ENCODE assay signal across 10 mouse cellular contexts in the genomic region with DNA sequence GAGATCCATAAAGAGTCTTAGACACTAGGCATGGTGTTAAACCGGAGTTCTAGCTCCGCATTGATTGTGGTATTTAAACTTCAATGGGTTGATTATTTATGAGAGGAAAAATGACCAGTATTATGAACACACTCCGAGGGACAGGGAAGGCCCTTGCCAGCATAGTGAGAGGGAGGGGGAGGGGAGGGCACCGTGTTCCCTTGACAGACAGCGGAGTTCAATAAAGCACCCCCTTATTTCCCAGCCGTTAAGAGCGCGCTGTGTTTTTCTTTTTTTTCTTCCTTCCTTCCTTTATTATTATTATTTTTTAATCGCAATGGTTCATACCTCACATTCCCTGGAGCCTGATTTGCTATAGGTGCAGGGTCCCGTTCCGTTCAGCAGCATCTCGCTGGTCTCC. TPM values are rescaled to one million over a fixed set of nuclear protein-coding genes. Genes with fewer than 3 reads are reported as not detected.
A peak's percentile ranks its signal among the peaks of the same experiment; 100 is the strongest.
DNase-seq lines count a peak whose midpoint lies in the region; ATAC-seq lines count a peak whose summit lies in the region.
"Had no signal": no experiment of that assay in that cellular context is flagged by ENCODE, and none has a peak within 500 bp of the region (broad histone marks: within the 10 kb centered on the region; RNA-seq: fewer than 3 reads in every experiment).

No protein-coding gene starts in this region.

- peak overlapping the region; percentile 68 for H3K4me2 ChIP-seq in kidney, embryonic 15.5 days
- peak overlapping the region; percentile 82 for H3K4me2 ChIP-seq in hindbrain, embryonic 13.5 days
- H3K4me2 ChIP-seq in midbrain, embryonic 16.5 days (ENCODE audit: low read length): peak overlapping the region; percentile 61

- 2% methylated on average over 12 of the region's 12 CpGs for WGBS in kidney, embryonic 15.5 days
- WGBS in embryonic facial prominence, embryonic 10.5 days: 2% methylated on average over 12 of the region's 12 CpGs
- WGBS in hindbrain, embryonic 13.5 days: under 1% methylated on average over 12 of the region's 12 CpGs
- WGBS in midbrain, embryonic 16.5 days: under 1% methylated on average over 12 of the region's 12 CpGs

- H3K36me3 ChIP-seq in kidney, embryonic 15.5 days: no peaks in the 10 kb centered on the region
- no peaks in the 10 kb centered on the region for H3K36me3 ChIP-seq in embryonic facial prominence, embryonic 10.5 days (replicated peaks)
- no peaks in the 10 kb centered on the region for H3K36me3 ChIP-seq in hindbrain, embryonic 13.5 days
- no peaks in the 10 kb centered on the region for H3K36me3 ChIP-seq in midbrain, embryonic 16.5 days (ENCODE audit: control insufficient read depth, insufficient read depth, low read length)

- H3K4me1 ChIP-seq in kidney, embryonic 15.5 days: peaks cover 33% of the 10 kb centered on the region
- H3K4me1 ChIP-seq in embryonic facial prominence, embryonic 10.5 days: peaks cover 29% of the 10 kb centered on the region
- H3K4me1 ChIP-seq in hindbrain, embryonic 13.5 days (replicated peaks): peaks cover 34% of the 10 kb centered on the region
- H3K4me1 ChIP-seq in midbrain, embryonic 16.5 days (ENCODE audit: control insufficient read depth, insufficient read depth, low read length): peaks cover 6% of the 10 kb centered on the region

- peaks cover 55% of the 10 kb centered on the region for H3K27me3 ChIP-seq in kidney, embryonic 15.5 days
- H3K27me3 ChIP-seq in embryonic facial prominence, embryonic 10.5 days (replicated peaks; ENCODE audit: low read depth, poor library complexity, severe bottlenecking): peaks cover 58% of the 10 kb centered on the region
- H3K27me3 ChIP-seq in hindbrain, embryonic 13.5 days: no peaks in the 10 kb centered on the region
- H3K27me3 ChIP-seq in midbrain, embryonic 16.5 days (ENCODE audit: control insufficient read depth, insufficient read depth, low read depth, low read length): no peaks in the 10 kb centered on the region

- peak overlapping the region; percentile 37 for H3K4me3 ChIP-seq in kidney, embryonic 15.5 days (replicated peaks)
- peak overlapping the region; percentile 53 for H3K4me3 ChIP-seq in embryonic facial prominence, embryonic 10.5 days
- H3K4me3 ChIP-seq in hindbrain, embryonic 13.5 days: peak overlapping the region; percentile 55
- H3K4me3 ChIP-seq in midbrain, embryonic 16.5 days (ENCODE audit: low read depth, low read length): peak overlapping the region; percentile 49
- H3K4me3 ChIP-seq: erythroblast, embryonic 14.5 days had no signal

- H3K9ac ChIP-seq in kidney, embryonic 15.5 days: no peak overlapping the region
- peak overlapping the region; percentile 80 for H3K9ac ChIP-seq in hindbrain, embryonic 13.5 days
- peak overlapping the region; percentile 64 for H3K9ac ChIP-seq in midbrain, embryonic 16.5 days (ENCODE audit: low read depth, low read length)

- no peaks in the 10 kb centered on the region for H3K9me3 ChIP-seq in kidney, embryonic 15.5 days (replicated peaks)
- H3K9me3 ChIP-seq in embryonic facial prominence, embryonic 10.5 days: no peaks in the 10 kb centered on the region
- H3K9me3 ChIP-seq in hindbrain, embryonic 13.5 days: no peaks in the 10 kb centered on the region
- H3K9me3 ChIP-seq in midbrain, embryonic 16.5 days (replicated peaks; ENCODE audit: control insufficient read depth, low read length, poor library complexity, severe bottlenecking): no peaks in the 10 kb centered on the region

- no peak overlapping the region for H3K27ac ChIP-seq in kidney, embryonic 15.5 days
- no peak overlapping the region for H3K27ac ChIP-seq in embryonic facial prominence, embryonic 10.5 days (replicated peaks)
- peak overlapping the region; percentile 72 for H3K27ac ChIP-seq in hindbrain, embryonic 13.5 days
- H3K27ac ChIP-seq in midbrain, embryonic 16.5 days (ENCODE audit: low read length): peak overlapping the region; percentile 43; the same call in 1 of the 2 replicates

- no peak for DNase-seq in kidney, adult 9 months
- DNase-seq in embryonic facial prominence, embryonic 10.5 days (ENCODE audit: low spot score): peak; percentile 23
- DNase-seq in adrenal gland, postnatal 14 days: no peak
- DNase-seq in layer of hippocampus, adult 8-10 months (ENCODE audit: low spot score in 2 of 2): no peak
- no peak for DNase-seq in thymus, postnatal 10 days (ENCODE audit: low spot score in 2 of 2)

- ATAC-seq in kidney, embryonic 15.5 days (replicated peaks; ENCODE audit: low FRiP score): no peak
- no peak; the same call in 1 of the 2 replicates for ATAC-seq in hindbrain, embryonic 13.5 days (ENCODE audit: low FRiP score)
- ATAC-seq in midbrain, embryonic 16.5 days: no peak

RNA-seq across cellular contexts. Expression of gene Lrrtm3, which starts 2.6 kb away (rescaled TPM):
- 0.61 and 0.71 TPM in 2 replicates for polyA plus RNA-seq in kidney, embryonic 15.5 days (2015; fragmentation: Nextera tagmentation; extraction: Ambion mirVana)
- polyA plus RNA-seq in embryonic facial prominence, embryonic 10.5 days (2016; fragmentation: Nextera tagmentation; extraction: Ambion mirVana): 0.62 and 0.88 TPM in 2 replicates
- 27.7 and 28.0 TPM in 2 replicates for polyA plus RNA-seq in hindbrain, embryonic 13.5 days (2015; fragmentation: Nextera tagmentation; extraction: Ambion mirVana)
- 41.9 and 51.7 TPM in 2 replicates for polyA plus RNA-seq in midbrain, embryonic 16.5 days (2015; fragmentation: Nextera tagmentation; extraction: Ambion mirVana)
- 0.30 and 1.2 TPM in 2 replicates for total RNA-seq in adrenal gland, postnatal 14 days (2021)
- total RNA-seq in layer of hippocampus, adult 8-10 months (2022): 10 to 100 TPM; 20.4 to 32.5 (median 24.7) TPM
- total RNA-seq: MEL had no signal
- polyA plus RNA-seq: erythroblast, embryonic 14.5 days had no signal

Comparison
In these comparisons a context has a peak if more than half of its experiments do, and no peak if none do; other contexts are left out.
1. H3K27ac ChIP-seq: peak in hindbrain, embryonic 13.5 days (single experiment) and midbrain, embryonic 16.5 days (single experiment); none in kidney, embryonic 15.5 days (single experiment) and embryonic facial prominence, embryonic 10.5 days (single experiment).
2. RNA of gene Lrrtm3, which starts 2.6 kb away (polyA plus RNA-seq): 41.9 to 51.7 TPM in midbrain, embryonic 16.5 days and 27.7 to 28.0 TPM in hindbrain, embryonic 13.5 days; 0.62 to 0.88 TPM in embryonic facial prominence, embryonic 10.5 days and 0.61 to 0.71 TPM in kidney, embryonic 15.5 days; every median in the first group is over 10 times any median in the second.
3. Peak in every context shown above with its lines, with median percentiles within 50 percentile points of each other: H3K4me2 ChIP-seq and H3K4me3 ChIP-seq.